Mouse (Mus musculus) small intestine, adult 2 months (tissue): ENCODE measurements at regions not wholly inside any gene's neighbourhood (a gene's known extent, or its start where the extent isn't known, plus 50 kb on each side); places are given as distances from the start of the nearest gene placed in this dataset.

Experiments
- CTCF ChIP-seq: fragments of 200-500 bp; IDR thresholded peaks from 2 replicates; pipeline ENCODE4 v1.5.1; 2012; ENCODE audit warnings: low read depth, mild to moderate bottlenecking, control low read depth, inconsistent platforms, low read length, moderate library complexity, mixed read lengths; ENCODE audit not compliant: insufficient replicate concordance, insufficient read length; ENCODE audit errors: extremely low read depth
- POLR2A ChIP-seq: fragments of 200-500 bp; IDR thresholded peaks from 2 replicates; pipeline ENCODE4 v1.6.1; 2012; ENCODE audit warnings: low read depth, mild to moderate bottlenecking, control low read depth, inconsistent platforms, low read length, moderate library complexity

- TF ChIP-seq CTCF: no peak
- TF ChIP-seq POLR2A: no peak
These were observed 177.9 kb downstream of the Rybp start for GRCm38 (mm10) chr6:100109351-100109750.
